Mouse (Mus musculus) thymus, postnatal 4 days (tissue): ENCODE results near the gene Fgfr2.

Experiments
- DNase-seq: peaks from one replicate; pipeline ENCODE4 v3.0.0; 2021

Gene Fgfr2

GRCm38 (mm10) chr7:132315149-132316091 lies 807.7 kb downstream of the Fgfr2 start:
- DNase-seq = peak; percentile 89

GRCm38 (mm10) chr7:132312396-132312795 lies 810.8 kb downstream of the Fgfr2 start:
- no peak for DNase-seq

- DNase-seq = no peak
These were observed 814.5 kb downstream of the Fgfr2 start for GRCm38 (mm10) chr7:132308537-132309191.

GRCm38 (mm10) chr7:132307722-132308271 lies 815.4 kb downstream of the Fgfr2 start:
- no peak for DNase-seq

- no peak for DNase-seq
These were observed 816.3 kb downstream of the Fgfr2 start for GRCm38 (mm10) chr7:132306671-132307412.

GRCm38 (mm10) chr7:132305492-132306375 lies 817.4 kb downstream of the Fgfr2 start:
- DNase-seq = peak; percentile 37

GRCm38 (mm10) chr7:132304424-132305085 lies 818.6 kb downstream of the Fgfr2 start:
- DNase-seq = peak; percentile 61

GRCm38 (mm10) chr7:132303988-132304387 lies 819.2 kb downstream of the Fgfr2 start:
- DNase-seq = peak; percentile 54

- no peak for DNase-seq
These were observed 820.5 kb downstream of the Fgfr2 start for GRCm38 (mm10) chr7:132302508-132303241.

- DNase-seq = no peak
These were observed 823.4 kb downstream of the Fgfr2 start for GRCm38 (mm10) chr7:132299661-132300210.

GRCm38 (mm10) chr7:132298412-132298990 lies 824.6 kb downstream of the Fgfr2 start:
- DNase-seq = no peak

GRCm38 (mm10) chr7:132296661-132297443 lies 826.3 kb downstream of the Fgfr2 start:
- no peak for DNase-seq

- no peak for DNase-seq
These were observed 827.0 kb downstream of the Fgfr2 start for GRCm38 (mm10) chr7:132296132-132296531.

- peak; percentile 26 for DNase-seq
These were observed 835.8 kb downstream of the Fgfr2 start for GRCm38 (mm10) chr7:132287340-132287664.

- peak; percentile 56 for DNase-seq
These were observed 836.4 kb downstream of the Fgfr2 start for GRCm38 (mm10) chr7:132286630-132287339.

GRCm38 (mm10) chr7:132284795-132285194 lies 838.4 kb downstream of the Fgfr2 start:
- no peak for DNase-seq

- DNase-seq = no peak
These were observed 839.0 kb downstream of the Fgfr2 start for GRCm38 (mm10) chr7:132284048-132284737.

- no peak for DNase-seq
These were observed 840.6 kb downstream of the Fgfr2 start for GRCm38 (mm10) chr7:132282576-132282975.
